Mouse (Mus musculus) MEL (cell line): ENCODE results near the gene Prrt4. TPM values are rescaled to one million over a fixed set of nuclear protein-coding genes. Genes with fewer than 3 reads are reported as not detected.

ENCODE experiments used
- DNase-seq: peaks from one replicate; pipeline ENCODE4 v3.0.0; 2011; ENCODE audit warnings: low read depth, low spot score
- H3K27ac ChIP-seq: 2 replicates; pipeline ENCODE4 v1.5.1; 2012; ENCODE audit warnings: low read depth, mild to moderate bottlenecking, control low read depth, low read length, moderate library complexity; ENCODE audit not compliant: control insufficient read depth
- H3K27me3 ChIP-seq, 2 experiments: fragments of 150-350 bp in 1 of 2; sonication (generic) in 1 of 2; 2 replicates each; pipeline ENCODE4 v1.6.1; 2012; ENCODE audit warnings: low read length in 2 of 2, mild to moderate bottlenecking in 2 of 2, improper control_type of control experiment in 1 of 2, moderate library complexity in 1 of 2; ENCODE audit not compliant: insufficient read depth in 2 of 2, control insufficient read depth in 1 of 2
- H3K36me3 ChIP-seq, 2 experiments: 2 replicates each; pipeline ENCODE4 v1.6.1; 2012 to 2014; ENCODE audit warnings: low read length in 2 of 2, improper control_type of control experiment in 1 of 2, inconsistent platforms in 1 of 2, mild to moderate bottlenecking in 1 of 2; ENCODE audit not compliant: insufficient read depth in 2 of 2, control insufficient read depth in 1 of 2
- H3K4me1 ChIP-seq, 2 experiments: fragments of 150-350 bp in 1 of 2; sonication (generic) in 1 of 2; 2 replicates each; pipeline ENCODE4 v1.6.1; 2012; ENCODE audit warnings: low read length in 2 of 2, improper control_type of control experiment in 1 of 2, mild to moderate bottlenecking in 1 of 2; ENCODE audit not compliant: insufficient read depth in 2 of 2, control insufficient read depth in 1 of 2
- H3K4me3 ChIP-seq, 2 experiments: fragments of 150-350 bp in 1 of 2; sonication (generic) in 1 of 2; 2 replicates each; pipeline ENCODE4 v1.5.1; 2012; ENCODE audit warnings: low read depth in 2 of 2, low read length in 2 of 2, mild to moderate bottlenecking in 2 of 2, moderate library complexity in 2 of 2, control low read depth in 1 of 2, improper control_type of control experiment in 1 of 2; ENCODE audit not compliant: control insufficient read depth in 1 of 2, insufficient read depth in 1 of 2
- H3K79me2 ChIP-seq: 2 replicates; pipeline ENCODE4 v1.6.1; 2012; ENCODE audit warnings: mild to moderate bottlenecking, low read length, moderate library complexity; ENCODE audit not compliant: control insufficient read depth, poor library complexity, insufficient read depth
- H3K9ac ChIP-seq: 2 replicates; pipeline ENCODE4 v1.6.1; 2012; ENCODE audit warnings: low read depth, mild to moderate bottlenecking, control low read depth, low read length, moderate library complexity; ENCODE audit not compliant: control insufficient read depth, poor library complexity, severe bottlenecking
- H3K9me3 ChIP-seq: fragments of 150-350 bp; sonication (generic); replicated peaks from 2 replicates; pipeline ENCODE4 v1.6.1; 2012; ENCODE audit warnings: mild to moderate bottlenecking, low read length, improper control_type of control experiment, moderate library complexity; ENCODE audit not compliant: insufficient read depth
- BHLHE40 ChIP-seq: IDR thresholded peaks from 2 replicates; pipeline ENCODE4 v1.6.1; 2012; ENCODE audit warnings: low read depth, mild to moderate bottlenecking, inconsistent platforms, low read length, improper control_type of control experiment, borderline replicate concordance
- CHD1 ChIP-seq: IDR thresholded peaks from 2 replicates; pipeline ENCODE4 v1.6.1; 2012; ENCODE audit warnings: low read depth, mild to moderate bottlenecking, inconsistent platforms, low read length, improper control_type of control experiment
- CTCF ChIP-seq, 3 experiments: IDR thresholded peaks in 2 of 3; conservative IDR thresholded peaks in 1 of 3; 2 replicates each; pipeline ENCODE4 v1.5.1; 2011 to 2012; ENCODE audit warnings: low read length in 3 of 3, low read depth in 2 of 3, mild to moderate bottlenecking in 2 of 3, improper control_type of control experiment in 1 of 3, inconsistent platforms in 1 of 3, mixed read lengths in 1 of 3, moderate library complexity in 1 of 3; ENCODE audit not compliant: control insufficient read depth in 1 of 3, insufficient read depth in 1 of 3, poor library complexity in 1 of 3, severe bottlenecking in 1 of 3
- ETS1 ChIP-seq: IDR thresholded peaks from 2 replicates; pipeline ENCODE4 v1.6.1; 2012; ENCODE audit warnings: low read depth, mild to moderate bottlenecking, inconsistent platforms, low read length, improper control_type of control experiment, moderate library complexity
- HCFC1 ChIP-seq: IDR thresholded peaks from 2 replicates; pipeline ENCODE4 v1.6.1; 2012; ENCODE audit warnings: low read depth, mild to moderate bottlenecking, inconsistent platforms, low read length, improper control_type of control experiment, moderate library complexity
- JUND ChIP-seq: IDR thresholded peaks from 2 replicates; pipeline ENCODE4 v1.6.1; 2011; ENCODE audit warnings: low read depth, mild to moderate bottlenecking, improper control_type of control experiment, low read length
- KAT2A ChIP-seq: conservative IDR thresholded peaks from 2 replicates; pipeline ENCODE4 v1.6.1; 2012; ENCODE audit warnings: low read depth, low read length, improper control_type of control experiment, inconsistent platforms
- MAFK ChIP-seq: IDR thresholded peaks from 2 replicates; pipeline ENCODE4 v1.6.1; 2011; ENCODE audit warnings: low read depth, mild to moderate bottlenecking, low read length, improper control_type of control experiment, borderline replicate concordance
- MAX ChIP-seq: IDR thresholded peaks from 2 replicates; pipeline ENCODE4 v1.6.1; 2011; ENCODE audit warnings: low read length, improper control_type of control experiment
- MXI1 ChIP-seq: IDR thresholded peaks from 2 replicates; pipeline ENCODE4 v1.6.1; 2011; ENCODE audit warnings: mild to moderate bottlenecking, low read depth, low read length, improper control_type of control experiment
- NRF1 ChIP-seq: IDR thresholded peaks from 2 replicates; pipeline ENCODE4 v1.6.1; 2014; ENCODE audit warnings: low read depth, mild to moderate bottlenecking, inconsistent platforms, low read length, improper control_type of control experiment, moderate library complexity; ENCODE audit not compliant: poor library complexity, insufficient read depth, severe bottlenecking
- POLR2AphosphoS2 ChIP-seq: IDR thresholded peaks from 2 replicates; pipeline ENCODE4 v1.6.1; 2011; ENCODE audit warnings: low read length, improper control_type of control experiment
- POLR2AphosphoS5 ChIP-seq: IDR thresholded peaks from 2 replicates; pipeline ENCODE4 v1.6.1; 2012; ENCODE audit warnings: low read depth, borderline replicate concordance, mild to moderate bottlenecking, inconsistent platforms, low read length, moderate library complexity, mixed read lengths
- RCOR1 ChIP-seq: IDR thresholded peaks from 2 replicates; pipeline ENCODE4 v1.6.1; 2012; ENCODE audit warnings: low read depth, mild to moderate bottlenecking, inconsistent platforms, low read length, improper control_type of control experiment
- UBTF ChIP-seq: IDR thresholded peaks from 2 replicates; pipeline ENCODE4 v1.6.1; 2012; ENCODE audit warnings: low read depth, mild to moderate bottlenecking, inconsistent platforms, low read length, improper control_type of control experiment, moderate library complexity, borderline replicate concordance; ENCODE audit not compliant: insufficient read depth
- ZC3H11A ChIP-seq: IDR thresholded peaks from 2 replicates; pipeline ENCODE4 v1.6.1; 2012; ENCODE audit warnings: low read depth, mild to moderate bottlenecking, inconsistent platforms, low read length, improper control_type of control experiment
- polyA plus RNA-seq, 2 experiments: library from polyadenylated mRNA; stranded (reverse) in 1 of 2; unstranded in 1 of 2; fragments of >175 nt in 1 of 2; fragments of >200 nt in 1 of 2; gene quantifications; 2 replicates each; pipeline versions ENCODE4 v1.2.1 to v1.2.4; 2012; ENCODE audit warnings: low replicate concordance in 2 of 2, low read depth in 1 of 2; ENCODE audit not compliant: insufficient read length in 2 of 2, insufficient read depth in 1 of 2, missing spikeins in 1 of 2
- total RNA-seq: library from RNA; depleted of rRNA; stranded (reverse); fragments of 300-350 nt; gene quantifications from 2 replicates; pipeline ENCODE4 v1.2.3, GENCODE M21; 2012

Prrt4 gene
- total and polyA plus RNA-seq, 3 experiments = 0.17 TPM; not detected in 2

GRCm38 (mm10) chr6:29203861-29204585 is 24.6 kb upstream of the Prrt4 start:
- no peak for DNase-seq
- Histone ChIP-seq H3K36me3 (peaks cover 3 to 11% of the 10 kb centered on the region in 2 experiments; a peak in 3 of 4 replicates), H3K9ac (no peak overlapping the region), H3K27me3 (no peaks in the 10 kb centered on the region), H3K79me2 (no peaks in the 10 kb centered on the region), H3K4me1 (peaks cover 6 to 11% of the 10 kb centered on the region in 2 experiments; a peak in 3 of 4 replicates), H3K9me3 (no peaks in the 10 kb centered on the region), H3K27ac (no peak overlapping the region), H3K4me3 (no peak overlapping the region)
- TF ChIP-seq CHD1 = no peak
- no peak for TF ChIP-seq POLR2AphosphoS5
- no peak for TF ChIP-seq MAX
- no peak for TF ChIP-seq NRF1
- no peak for TF ChIP-seq RCOR1
- TF ChIP-seq POLR2AphosphoS2 = no peak
- TF ChIP-seq ZC3H11A = no peak

- H3K9ac ChIP-seq = no peak overlapping the region
- no peak overlapping the region for H3K27ac ChIP-seq
- H3K4me1 ChIP-seq = peaks cover 0 to 2% of the 10 kb centered on the region in 2 experiments; a peak in 3 of 4 replicates
- H3K36me3 ChIP-seq = peaks cover 3% of the 10 kb centered on the region in 2 experiments; a peak in 2 of 4 replicates
- H3K27me3 ChIP-seq = no peaks in the 10 kb centered on the region
- no peak overlapping the region for H3K4me3 ChIP-seq
- no peaks in the 10 kb centered on the region for H3K79me2 ChIP-seq
- no peak for DNase-seq
- no peaks in the 10 kb centered on the region for H3K9me3 ChIP-seq
- TF ChIP-seq MXI1 = no peak
Measured at GRCm38 (mm10) chr6:29203096-29203495, 23.7 kb upstream of the Prrt4 start.

- Histone ChIP-seq H3K27me3 (peaks cover 0 to 1% of the 10 kb centered on the region in 2 experiments; a peak in 1 of 4 replicates), H3K79me2 (no peaks in the 10 kb centered on the region), H3K36me3 (peaks cover 0 to 3% of the 10 kb centered on the region in 2 experiments; a peak in 1 of 4 replicates), H3K27ac (no peak overlapping the region), H3K9ac (no peak overlapping the region), H3K9me3 (no peaks in the 10 kb centered on the region)
- TF ChIP-seq CTCF (IDR thresholded peaks at IDR 0.05 in 2 of 3, conservative IDR thresholded peaks at IDR 0.05 in 1 of 3; ENCODE audit: control insufficient read depth in 1 of 3, insufficient read depth in 1 of 3, low read depth in 2 of 3, low read length in 3 of 3, poor library complexity in 1 of 3, severe bottlenecking in 1 of 3) (no peak), ETS1 (no peak), JUND (no peak), BHLHE40 (no peak), MAFK (no peak), HCFC1 (no peak), UBTF (no peak), KAT2A (no peak)
- TF ChIP-seq, all 39 proteins: peak for 0
- H3K4me1 ChIP-seq = no peaks in the 10 kb centered on the region
- H3K4me3 ChIP-seq = no peak overlapping the region
- no peak for DNase-seq
Measured at GRCm38 (mm10) chr6:29201988-29202387, 22.6 kb upstream of the Prrt4 start.
